Mouse (Mus musculus) bone marrow, adult 2 months (tissue): Measurements from ENCODE around the gene Ptgfrn.

ENCODE experiments used
- CTCF ChIP-seq: fragments of 200-500 bp; IDR thresholded peaks from 2 replicates; pipeline ENCODE4 v1.5.1; 2011; ENCODE audit warnings: low read length, control low read depth; ENCODE audit not compliant: control insufficient read depth, insufficient read depth
- POLR2A ChIP-seq: fragments of 200-500 bp; IDR thresholded peaks from 2 replicates; pipeline ENCODE4 v1.6.1; 2011; ENCODE audit warnings: low read depth, mild to moderate bottlenecking, control low read depth, low read length, borderline replicate concordance; ENCODE audit not compliant: control insufficient read depth

GRCm38 (mm10) chr3:101044686-101045085 lies 65.4 kb downstream of the Ptgfrn start:
- TF ChIP-seq CTCF, result no peak
- no peak for TF ChIP-seq POLR2A
